Mouse (Mus musculus) Patski (cell line): Measurements from ENCODE around the gene Scnn1a. TPM values are rescaled to one million over a fixed set of nuclear protein-coding genes. Genes with fewer than 3 reads are reported as not detected.
A peak's percentile ranks its signal among the peaks of the same experiment; 100 is the strongest.

ENCODE experiments used
- ATAC-seq: fragments of 100-300 bp; one replicate; pipeline ENCODE4 v1.8.0; 2021
- CTCF ChIA-PET: fragments of 350-600 bp; sonication (Branson Sonifier 250); formaldehyde crosslinking; loops from one replicate; lab custom pipeline; 2022; ENCODE audit warnings: inconsistent platforms; lab: Charles Lee
- POLR2A ChIA-PET: fragments of 350-600 bp; sonication (Branson Sonifier 250); formaldehyde crosslinking; loops from one replicate; lab custom pipeline; 2022; ENCODE audit warnings: antibody characterized with exemption, inconsistent platforms; lab: Charles Lee
- DNase-seq: peaks from one replicate; pipeline ENCODE4 v3.0.0-alpha.2; 2011; ENCODE audit warnings: low read depth, low spot score
- H3K27me3 ChIP-seq: fragments of 371-371 bp; one replicate; pipeline ENCODE4 v1.5.1; 2021
- CTCF ChIP-seq: fragments of 100-300 bp; IDR thresholded peaks from one replicate; pipeline ENCODE4 v1.5.1; 2021
- in situ Hi-C: fragments of 300-500 bp; cut with MboI; formaldehyde crosslinking; loops from 3 replicates; pipeline ENCODE4 v1.11.1; 2018; ENCODE audit warnings: low pct_unique_long_range_greater_than_20kb, mixed read lengths
- polyA plus RNA-seq: library from polyadenylated mRNA; unstranded; gene quantifications from one replicate; pipeline ENCODE4 v1.2.3, GENCODE M21; 2021

Gene Scnn1a
- polyA plus RNA-seq, 1 experiment from 2014 or later, result 1.8 TPM

DNA sequence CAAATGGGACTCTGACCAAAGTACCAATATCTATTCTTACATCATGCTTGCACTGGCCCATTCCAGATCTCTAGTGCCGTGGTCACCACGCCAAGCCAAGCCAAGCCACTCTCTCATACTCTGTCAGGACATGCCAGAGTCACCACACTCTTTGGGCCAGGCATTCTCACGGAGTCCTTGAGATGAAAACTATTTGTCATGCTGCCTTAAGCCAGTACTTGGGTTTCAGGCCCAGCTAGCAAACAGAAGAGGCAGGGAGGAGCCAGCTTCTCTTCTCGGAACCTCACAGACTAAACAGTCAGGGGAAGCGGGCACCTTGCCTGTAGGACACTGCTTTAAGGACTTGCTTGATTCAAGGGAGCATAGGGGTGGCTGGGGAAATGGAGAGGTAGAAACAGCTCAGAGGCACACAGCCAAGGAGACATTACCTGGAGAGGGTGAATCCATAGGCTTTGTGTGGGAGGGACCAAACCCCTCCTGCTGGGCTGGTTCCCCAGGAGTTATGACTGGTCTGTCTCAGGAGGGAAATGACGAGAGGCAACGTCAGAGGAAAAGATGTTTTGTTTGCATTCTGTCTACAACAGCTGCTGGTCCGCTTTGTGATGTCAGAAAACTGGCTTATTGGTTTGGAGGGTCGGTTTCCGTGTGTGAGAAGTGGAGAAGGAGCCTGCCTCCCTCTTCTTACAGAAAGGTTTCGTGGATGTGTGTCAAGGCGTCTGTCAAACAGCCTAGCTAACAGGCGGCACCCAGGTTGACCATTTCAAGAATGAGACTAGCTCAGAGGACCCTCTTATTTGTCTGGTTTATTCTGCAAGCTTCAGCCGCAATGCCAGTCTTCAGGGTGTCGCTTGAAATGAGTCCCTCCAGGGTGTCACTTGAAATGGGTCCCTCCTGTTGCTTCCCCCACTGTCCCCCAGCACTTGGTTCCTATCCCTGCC, 1.2 kb upstream of the Scnn1a start:
- DNase-seq, result no peak
- no peak for TF ChIP-seq CTCF
- ChIA-PET POLR2A (no interaction called here), CTCF (interaction anchor here (1.5 kb wide), 1 partner anchor 10 kb away, joined by 4 read pairs; no protein-coding TSS in a partner anchor)
- no peak for ATAC-seq
- in situ Hi-C loops, result no loop called here
- H3K27me3 ChIP-seq, result no peaks in the 10 kb centered on the region

DNA sequence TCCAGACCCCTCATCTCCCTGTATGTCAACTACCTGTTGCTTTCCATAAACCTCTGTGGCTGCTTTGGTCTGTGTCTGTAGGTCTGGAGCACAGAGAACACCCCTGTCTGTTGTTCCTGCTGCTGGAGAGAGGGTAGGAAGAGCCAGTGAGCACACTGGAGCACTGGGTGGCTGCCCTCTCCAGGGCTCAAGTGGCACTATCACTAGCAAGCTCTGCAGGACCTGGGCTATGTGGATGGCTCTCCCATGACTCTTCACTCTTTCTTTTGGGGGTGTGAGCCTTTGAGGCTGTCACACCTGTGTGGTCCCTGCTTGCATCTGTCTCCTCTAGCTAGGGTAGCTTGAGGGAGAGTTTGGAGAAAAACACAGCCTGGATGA, 551 bp upstream of the Scnn1a start:
- TF ChIP-seq CTCF, result no peak
- DNase-seq (no peak), ATAC-seq (no peak)
- POLR2A ChIA-PET, result no interaction called here
- no peaks in the 10 kb centered on the region for H3K27me3 ChIP-seq
- CTCF ChIA-PET, result no interaction called here
- in situ Hi-C loops, result no loop called here

DNA sequence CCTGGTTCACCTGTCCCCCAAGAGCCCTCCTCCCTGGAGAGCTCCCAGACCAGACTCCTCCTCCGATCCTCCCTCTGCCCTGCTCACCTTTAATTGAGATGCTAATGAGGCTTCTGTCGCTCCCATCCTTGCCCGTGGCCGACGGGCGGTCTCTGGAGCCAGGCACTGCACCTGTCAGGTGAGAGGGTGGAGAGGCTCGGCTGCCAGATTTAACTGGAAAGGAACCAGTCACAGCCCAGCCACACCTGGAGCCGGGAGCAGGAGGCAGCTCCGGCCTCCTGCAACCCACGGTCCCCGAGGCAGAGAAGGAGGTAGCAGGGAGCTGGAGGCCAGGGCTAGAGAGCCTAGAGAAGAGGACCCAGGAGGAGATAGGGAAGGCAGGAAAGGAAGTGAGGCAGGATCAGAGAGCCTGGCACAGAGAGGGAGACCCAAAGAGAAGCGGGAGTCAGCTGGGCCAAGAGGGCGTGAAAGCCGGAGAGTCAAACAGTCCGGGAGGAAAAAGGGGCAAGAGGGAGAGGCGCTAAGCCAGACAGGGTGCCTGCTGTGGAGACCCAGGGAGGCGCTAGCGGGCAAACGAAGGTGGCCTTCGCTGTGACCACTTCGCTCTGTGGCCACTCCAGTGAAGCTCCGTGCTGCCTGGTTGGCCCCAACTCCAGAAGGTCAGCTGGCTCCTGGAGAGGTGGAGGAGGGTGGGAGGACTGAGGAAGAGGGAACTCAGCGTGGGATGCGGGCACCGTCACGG, 826 bp downstream of the Scnn1a start:
- DNase-seq, result no peak
- H3K27me3 ChIP-seq, result no peaks in the 10 kb centered on the region
- in situ Hi-C loops, result no loop called here
- CTCF ChIA-PET, result no interaction called here
- POLR2A ChIA-PET, result interaction anchor here (1.4 kb wide), 1 partner anchor 29 kb away, joined by 3 read pairs; no protein-coding TSS in a partner anchor
- no peak for ATAC-seq
- TF ChIP-seq CTCF, result no peak

DNA sequence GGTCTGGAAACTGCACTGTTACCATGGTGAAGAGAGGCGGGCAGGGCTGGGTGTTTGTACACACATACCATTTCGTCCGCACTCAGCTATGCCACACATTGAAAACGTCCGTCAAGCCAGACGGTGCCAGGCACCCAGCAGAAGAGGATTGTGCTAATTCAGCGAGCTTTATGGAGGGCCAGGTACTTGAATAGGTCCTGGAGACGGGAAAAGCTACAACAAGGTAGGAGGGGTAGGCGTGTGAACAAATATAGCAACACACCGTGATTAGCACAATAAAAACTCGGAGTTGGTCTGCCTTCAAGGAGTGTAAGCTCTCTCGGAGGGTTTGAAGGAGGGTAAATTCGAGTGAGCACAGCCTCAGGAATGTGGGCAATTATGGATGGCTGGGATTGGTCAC, 2.3 kb downstream of the Scnn1a start:
- CTCF ChIA-PET, result interaction anchor here (1.0 to 1.4 kb wide), 2 partner anchors 9 to 47 kb away, joined by 3 to 4 read pairs; no protein-coding TSS in a partner anchor
- ATAC-seq (peak; percentile 38), DNase-seq (no peak)
- POLR2A ChIA-PET, result no interaction called here
- H3K27me3 ChIP-seq, result no peaks in the 10 kb centered on the region
- TF ChIP-seq CTCF, result no peak
- in situ Hi-C loops, result no loop called here

DNA sequence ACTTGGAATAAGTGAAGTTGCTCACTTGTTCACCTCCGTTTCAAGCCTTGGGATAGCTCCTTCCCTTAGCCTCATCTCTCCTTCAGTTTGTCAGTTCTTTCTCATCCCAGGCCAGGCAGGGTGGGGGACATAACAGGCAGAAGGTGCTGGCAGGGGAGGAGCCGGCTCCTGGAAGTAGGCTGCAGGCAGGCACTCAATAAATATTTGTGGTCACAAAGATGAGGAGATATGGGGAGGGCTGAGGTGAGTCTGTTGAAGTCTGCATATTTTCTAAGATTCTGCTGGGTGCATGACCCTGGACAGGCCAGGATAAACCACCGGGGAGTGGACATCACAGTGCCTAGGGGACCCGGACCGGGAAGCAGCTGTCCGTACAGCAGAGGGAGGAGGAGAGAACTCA, 3.1 kb downstream of the Scnn1a start:
- ChIA-PET CTCF (interaction anchor here (1.0 to 1.6 kb wide), 3 partner anchors 44 to 48 kb away, joined by 3 read pairs; no protein-coding TSS in a partner anchor), POLR2A (interaction anchor here (0.6 kb wide), 1 partner anchor 1032 kb away, joined by 4 read pairs; no protein-coding TSS in a partner anchor)
- no peaks in the 10 kb centered on the region for H3K27me3 ChIP-seq
- ATAC-seq, result peak; percentile 29
- no peak for TF ChIP-seq CTCF
- DNase-seq, result no peak
- in situ Hi-C loops, result no loop called here

DNA sequence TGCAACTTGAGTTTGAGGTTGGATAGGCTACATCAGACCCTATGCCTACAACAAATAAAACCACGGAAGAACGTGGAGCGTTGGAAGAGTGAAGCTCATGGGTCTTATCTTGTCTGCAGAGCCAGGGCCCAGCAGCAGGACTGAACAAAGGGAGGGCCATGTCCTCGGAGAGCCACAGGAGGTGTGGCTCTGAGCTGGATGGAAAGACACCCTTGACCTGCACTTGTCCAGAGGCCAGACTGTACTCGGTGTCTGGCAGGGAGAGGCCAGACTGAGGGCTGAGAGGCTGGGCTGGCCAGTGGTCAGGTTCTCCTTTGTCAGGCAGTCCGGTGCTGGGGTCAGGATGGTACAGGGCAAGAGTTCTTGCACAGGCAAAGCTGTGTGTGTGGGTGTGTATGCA, 4.9 kb downstream of the Scnn1a start:
- DNase-seq, result no peak
- TF ChIP-seq CTCF, result no peak
- ATAC-seq, result no peak
- in situ Hi-C loops, result no loop called here
- POLR2A ChIA-PET, result no interaction called here
- no peaks in the 10 kb centered on the region for H3K27me3 ChIP-seq
- CTCF ChIA-PET, result interaction anchor here (1.1 to 1.6 kb wide), 2 partner anchors 50 to 88 kb away, joined by 3 read pairs; no protein-coding TSS in a partner anchor

DNA sequence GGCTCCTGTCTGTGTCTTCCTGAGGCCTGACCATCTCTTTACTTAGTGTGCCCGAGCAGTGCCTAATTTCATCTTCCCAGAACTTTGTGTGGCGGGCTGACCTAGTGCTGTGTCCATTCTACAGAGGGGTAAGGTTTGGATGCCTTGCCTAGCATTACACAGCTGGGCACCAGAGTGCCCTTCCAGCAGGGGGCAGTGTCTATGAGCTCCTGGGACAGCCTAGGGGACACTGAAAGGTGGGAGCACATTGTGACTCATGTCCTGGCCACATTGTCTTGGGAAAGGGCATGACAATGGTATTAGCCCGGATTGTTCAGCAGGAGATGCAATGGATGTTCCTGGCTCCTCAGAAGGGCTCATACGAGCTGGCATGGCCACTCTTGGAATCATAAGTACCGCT, 7.8 kb downstream of the Scnn1a start:
- no peak for ATAC-seq
- no peak for DNase-seq
- TF ChIP-seq CTCF, result no peak

DNA sequence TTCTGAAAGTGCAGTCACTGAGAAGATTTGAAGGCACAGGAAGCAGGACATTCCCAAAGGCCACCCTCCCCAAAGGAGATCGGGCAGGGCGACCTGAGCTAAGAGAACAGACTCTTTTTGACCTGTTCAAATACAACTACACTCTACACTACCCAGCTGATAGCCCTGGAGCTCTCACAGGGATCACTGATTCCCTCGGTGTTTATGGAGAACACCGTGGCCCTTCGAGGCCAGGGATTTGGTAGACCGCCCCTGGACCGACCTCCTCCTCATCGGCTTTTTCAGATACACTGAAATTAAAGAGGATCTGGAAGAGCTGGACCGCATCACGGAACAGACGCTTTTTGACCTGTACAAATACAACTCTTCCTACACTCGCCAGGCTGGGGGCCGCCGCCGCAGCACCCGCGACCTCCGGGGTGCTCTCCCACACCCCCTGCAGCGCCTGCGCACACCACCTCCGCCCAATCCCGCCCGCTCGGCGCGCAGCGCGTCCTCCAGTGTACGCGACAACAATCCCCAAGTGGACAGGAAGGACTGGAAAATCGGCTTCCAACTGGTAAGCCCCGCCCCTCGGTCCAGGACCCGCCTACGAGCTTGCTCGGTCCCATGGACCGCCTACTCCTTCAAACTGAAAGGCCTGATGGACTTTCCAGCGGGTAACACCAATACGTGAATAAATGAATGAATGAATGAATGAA, 10.3 kb downstream of the Scnn1a start:
- no peak for TF ChIP-seq CTCF
- no peak for DNase-seq
- ATAC-seq, result peak; percentile 82
- CTCF ChIA-PET, result interaction anchor here (1.0 to 1.5 kb wide), 3 partner anchors 8 to 55 kb away, joined by 3 to 4 read pairs (median 3); no protein-coding TSS in a partner anchor
- POLR2A ChIA-PET, result no interaction called here
- no peaks in the 10 kb centered on the region for H3K27me3 ChIP-seq
- in situ Hi-C loops, result no loop called here

More for the DNA sequence above, 7.8 kb downstream of the Scnn1a start:
- in situ Hi-C loops, result no loop called here
- H3K27me3 ChIP-seq, result no peaks in the 10 kb centered on the region
- CTCF ChIA-PET, result interaction anchor here (0.7 to 1.8 kb wide), 7 partner anchors 9 to 82 kb away, joined by 3 to 4 read pairs (median 3); partner anchors contain the start of gene Ltbr
- POLR2A ChIA-PET, result interaction anchor here (1.2 kb wide), 1 partner anchor 14 kb away, joined by 3 read pairs; the partner anchor contains the start of gene Ltbr

DNA sequence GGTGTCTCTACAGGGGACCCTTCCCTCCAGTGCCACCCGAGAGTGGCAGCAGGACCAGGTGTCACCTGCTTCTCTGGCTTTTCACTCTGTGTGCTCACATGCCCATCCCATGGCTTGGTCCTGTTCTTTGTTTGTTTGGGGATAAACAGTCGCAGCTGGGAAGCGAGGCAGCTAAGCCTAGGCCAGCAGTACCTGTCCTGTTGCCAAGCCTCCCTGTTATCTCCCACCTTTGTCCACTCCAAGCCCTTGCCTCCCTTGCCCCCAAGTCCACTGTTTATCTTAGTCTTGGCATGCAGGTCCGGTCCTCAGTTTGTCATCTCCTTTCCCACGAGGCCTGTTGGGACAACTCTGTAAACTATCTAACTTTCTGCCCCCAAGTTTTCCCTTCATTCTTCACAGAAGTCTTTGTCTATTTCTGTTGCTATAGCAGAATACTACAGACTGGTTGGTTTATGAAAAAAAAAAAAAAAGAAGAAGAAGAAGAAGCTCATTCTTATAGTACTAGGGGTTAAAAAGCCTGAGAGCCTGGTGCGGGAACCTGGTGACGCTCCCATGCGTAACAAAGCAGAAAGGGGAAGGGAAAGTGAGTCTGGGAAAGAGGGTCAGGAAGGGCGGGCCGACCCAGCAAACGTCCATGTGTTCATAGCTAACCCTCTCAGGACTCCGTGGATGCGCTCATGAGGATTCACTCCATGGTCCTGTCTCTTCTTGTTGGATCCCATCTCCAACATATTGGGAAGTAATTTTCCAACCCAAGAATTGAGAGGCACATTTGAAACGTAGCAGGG, 12.8 kb downstream of the Scnn1a start:
- POLR2A ChIA-PET, result no interaction called here
- CTCF ChIA-PET, result no interaction called here
- H3K27me3 ChIP-seq, result no peaks in the 10 kb centered on the region
- no peak for TF ChIP-seq CTCF
- no peak for ATAC-seq
- in situ Hi-C loops, result no loop called here
- DNase-seq, result no peak
